Mouse (Mus musculus): ENCODE measurements around the gene Gm28035.

The Gm28035 gene

DNA sequence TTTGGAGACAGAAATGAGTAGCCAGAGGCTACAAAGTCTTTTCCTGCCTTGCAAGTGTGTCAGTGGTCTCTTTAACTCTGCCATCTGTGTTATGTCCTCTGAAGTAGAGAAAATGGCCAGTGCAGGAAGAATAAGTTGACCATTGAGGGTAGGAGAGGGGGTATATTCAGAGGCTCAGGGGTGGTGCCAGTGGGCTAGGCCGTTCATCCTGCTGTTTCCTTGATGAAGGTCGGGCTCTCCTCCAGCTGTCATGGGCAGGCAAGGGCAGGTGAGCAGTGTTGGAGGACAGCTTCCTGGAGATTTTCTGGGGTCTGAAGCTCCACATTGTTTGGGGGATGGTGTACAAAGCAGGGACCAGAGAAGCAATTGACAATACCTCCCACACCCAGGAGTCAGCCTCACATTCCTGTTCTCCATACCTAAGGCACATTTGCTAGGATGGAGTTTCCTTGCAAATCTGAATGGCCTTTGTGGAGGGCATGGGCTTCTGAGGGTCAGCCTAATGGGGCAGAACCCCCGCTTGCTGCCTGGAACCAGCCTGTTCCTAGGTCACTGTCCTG is 1.4 kb upstream of the Gm28035 start:
- no peak for DNase-seq

DNA sequence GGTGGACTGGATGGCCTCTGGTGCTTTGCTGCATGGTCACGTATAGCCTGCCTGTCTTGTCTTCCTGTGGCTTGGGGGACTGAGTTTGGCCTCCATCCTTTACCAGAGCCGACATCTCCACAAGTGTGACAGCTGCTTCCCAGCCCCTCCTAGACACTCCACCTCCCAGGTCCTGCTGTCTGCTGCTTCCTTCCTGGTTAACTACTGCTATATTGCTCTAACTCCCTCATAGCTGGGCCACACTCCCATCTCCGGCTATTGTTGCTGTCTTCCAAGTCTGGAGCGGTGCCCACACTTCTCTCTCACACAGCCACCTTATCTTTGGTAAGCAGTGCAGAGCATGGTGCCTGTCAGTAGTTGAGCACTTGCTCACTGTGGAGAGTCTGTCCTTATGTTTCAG is 590 bp upstream of the Gm28035 start:
- peak; percentile 68 to 70 for DNase-seq

DNA sequence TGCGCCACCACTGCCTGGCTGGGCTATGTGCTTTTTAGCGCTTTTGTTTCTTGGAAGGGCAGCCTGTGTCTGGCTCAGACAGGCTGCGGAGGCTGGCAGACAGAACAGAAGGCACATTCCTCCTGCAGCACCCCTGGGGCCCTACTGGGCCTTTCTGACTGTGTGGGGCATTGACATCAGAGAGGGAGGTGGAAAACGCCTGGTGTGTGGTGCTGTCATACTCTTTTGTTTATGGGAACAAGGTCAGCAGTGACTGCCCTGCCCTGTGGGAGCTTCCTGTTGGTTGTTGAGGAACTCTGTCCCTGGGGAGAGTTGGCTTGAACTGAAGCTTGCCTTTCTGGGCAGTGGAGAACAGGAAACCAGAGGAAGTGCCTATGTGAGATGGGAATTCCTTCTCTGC is 2.1 kb downstream of the Gm28035 start:
- DNase-seq, result peak; percentile 77 to 89

DNA sequence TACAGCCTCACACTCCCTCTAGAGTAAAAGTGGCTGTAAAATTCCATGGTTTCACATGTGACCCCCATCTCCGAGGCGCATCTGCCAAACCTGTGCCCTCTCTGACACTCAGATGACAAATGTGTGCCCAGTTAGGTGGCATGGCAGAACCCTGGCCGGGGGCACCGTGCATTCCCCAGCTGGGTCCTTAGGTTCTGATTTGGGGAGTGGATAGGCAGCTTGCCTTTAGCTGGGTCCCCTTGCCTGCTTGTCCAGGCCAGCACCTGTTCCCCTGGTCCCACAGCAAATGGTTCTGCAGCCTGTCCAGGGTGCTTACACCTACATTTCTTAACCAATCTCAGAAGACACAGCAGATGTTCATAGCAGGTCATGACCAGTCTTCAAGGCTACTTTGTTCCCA is 3.0 kb downstream of the Gm28035 start:
- no peak for DNase-seq

DNA sequence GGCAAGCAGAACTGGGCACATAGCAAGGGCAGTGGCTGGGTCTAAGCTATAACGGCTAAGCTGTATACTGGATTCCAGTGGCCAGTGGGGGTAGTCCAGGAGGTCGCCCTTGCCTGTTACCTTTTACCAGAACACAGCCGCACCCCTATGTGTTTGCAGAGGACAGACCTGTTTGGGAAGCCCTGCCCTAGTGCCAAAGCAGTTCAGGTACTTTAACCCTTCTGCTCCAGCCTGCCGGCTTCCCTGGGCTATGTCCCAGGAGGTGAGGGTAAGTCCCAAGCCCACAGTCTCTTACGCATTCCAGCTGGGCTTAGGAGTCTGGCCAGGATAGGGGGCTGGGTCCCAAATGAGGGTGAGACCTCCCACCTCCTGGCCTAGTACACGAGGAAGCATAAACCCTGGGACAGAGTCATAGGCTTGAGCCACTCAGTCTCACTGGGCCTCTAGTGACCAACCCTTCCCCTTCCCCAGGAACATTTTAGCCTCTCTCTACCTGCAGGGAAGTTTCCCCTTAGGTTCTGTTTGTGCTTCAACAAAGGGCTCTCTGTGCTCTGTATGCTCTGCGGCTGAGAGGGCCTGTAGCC is 4.3 kb downstream of the Gm28035 start:
- DNase-seq, result no peak

DNA sequence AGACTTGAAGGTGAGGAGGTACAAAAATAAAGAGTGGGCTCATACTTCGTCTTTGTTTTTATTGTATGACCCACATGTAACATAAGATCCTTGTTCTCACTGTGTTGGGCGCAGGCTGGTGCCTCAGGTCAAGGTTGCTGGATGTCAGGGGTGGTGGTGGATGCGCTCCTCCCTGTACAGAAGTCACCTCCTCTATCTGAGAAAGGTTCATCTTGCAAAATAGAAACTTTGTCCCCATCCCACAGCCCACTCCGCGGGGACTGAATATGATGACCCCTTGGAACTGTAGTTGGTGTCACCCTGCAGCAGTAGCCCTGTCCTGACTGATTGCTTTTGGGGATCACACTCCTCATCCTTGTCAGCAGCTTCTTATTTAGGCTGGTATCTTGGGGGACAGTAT is 6.7 kb downstream of the Gm28035 start:
- no peak for DNase-seq

DNA sequence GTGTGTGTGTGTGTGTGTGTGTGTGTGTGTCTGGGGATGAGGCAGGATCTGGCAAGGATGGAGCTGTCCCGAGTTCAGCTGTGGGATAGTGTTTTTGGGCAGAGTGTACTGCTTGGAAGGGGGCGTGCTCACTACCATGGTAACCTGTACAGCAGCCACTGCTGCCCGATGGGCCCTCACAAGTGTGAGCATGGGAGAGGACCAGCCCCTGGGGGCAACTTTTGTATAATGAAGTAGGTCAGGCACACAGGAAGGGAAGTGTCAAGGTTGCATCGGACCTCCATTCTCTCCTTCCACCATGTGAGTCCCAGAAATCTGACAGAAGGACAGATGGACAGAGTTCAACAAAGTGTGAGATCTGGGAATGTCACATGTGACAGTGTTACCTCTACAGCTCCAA is 7.3 kb downstream of the Gm28035 start:
- no peak for DNase-seq

DNA sequence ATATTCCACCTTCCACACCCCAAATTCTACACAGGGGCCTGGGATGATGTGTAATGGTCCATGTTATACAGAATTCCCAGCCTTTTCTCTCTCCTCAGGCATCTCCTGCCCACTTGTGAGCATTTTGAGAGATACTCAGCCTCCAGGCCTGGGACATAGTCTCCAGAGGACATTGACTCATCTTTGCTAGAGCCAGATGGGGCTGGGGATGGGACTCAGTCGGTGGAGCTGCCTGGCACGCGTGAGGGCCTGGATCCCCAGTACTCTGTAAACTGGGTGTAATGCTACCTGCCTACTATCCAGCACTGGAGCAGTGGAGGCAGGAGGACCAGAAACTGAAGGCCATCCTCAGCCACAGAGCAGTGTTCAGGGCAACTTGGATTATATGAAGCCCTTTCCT is 8.8 kb downstream of the Gm28035 start:
- DNase-seq, result no peak

DNA sequence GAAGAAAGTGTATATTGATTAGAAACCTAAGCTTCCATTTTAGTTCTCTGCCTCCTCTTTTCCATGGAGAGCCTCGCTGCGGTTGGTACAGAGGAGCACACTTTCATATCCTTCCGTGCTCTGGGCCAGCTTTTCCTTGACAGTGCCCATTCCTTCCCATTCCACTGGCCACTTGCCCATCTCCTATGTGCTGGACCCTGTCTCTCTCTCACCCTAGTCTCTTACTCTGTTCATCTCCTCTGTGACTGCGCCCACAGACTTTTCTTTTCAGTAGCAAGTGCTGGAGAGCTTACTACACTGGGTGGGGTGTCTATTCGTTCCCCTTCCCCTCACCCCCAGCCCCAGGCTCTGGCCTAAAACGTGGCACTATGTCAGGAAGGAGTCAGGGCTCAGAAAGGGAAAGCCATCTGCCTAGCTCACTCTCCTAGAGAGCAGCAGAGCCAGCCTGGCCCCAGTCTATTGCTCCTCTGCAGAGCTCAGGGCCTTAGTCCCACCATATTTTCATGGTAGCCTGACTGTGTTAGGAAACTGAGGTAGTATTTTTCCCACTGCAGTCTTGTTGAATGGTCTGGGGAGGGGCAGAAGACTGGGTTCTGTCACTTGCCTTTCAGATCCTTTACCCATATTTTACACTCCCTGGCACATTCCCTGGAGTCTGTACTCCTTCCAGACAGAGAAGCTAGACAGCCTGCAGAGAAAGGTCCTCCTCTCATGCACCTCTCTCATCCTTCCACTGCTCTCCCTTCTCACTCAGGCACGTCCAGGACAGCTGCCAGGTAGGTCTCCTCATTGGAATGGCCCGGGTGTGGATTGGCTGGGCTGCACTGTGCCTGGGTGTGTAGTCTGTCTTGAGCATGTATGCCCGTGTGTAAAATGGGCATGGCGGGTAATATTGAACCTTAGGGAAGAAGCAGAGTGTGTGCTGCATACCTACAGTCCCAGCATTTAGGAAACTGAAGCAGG is 10.1 kb downstream of the Gm28035 start:
- DNase-seq, result no peak

DNA sequence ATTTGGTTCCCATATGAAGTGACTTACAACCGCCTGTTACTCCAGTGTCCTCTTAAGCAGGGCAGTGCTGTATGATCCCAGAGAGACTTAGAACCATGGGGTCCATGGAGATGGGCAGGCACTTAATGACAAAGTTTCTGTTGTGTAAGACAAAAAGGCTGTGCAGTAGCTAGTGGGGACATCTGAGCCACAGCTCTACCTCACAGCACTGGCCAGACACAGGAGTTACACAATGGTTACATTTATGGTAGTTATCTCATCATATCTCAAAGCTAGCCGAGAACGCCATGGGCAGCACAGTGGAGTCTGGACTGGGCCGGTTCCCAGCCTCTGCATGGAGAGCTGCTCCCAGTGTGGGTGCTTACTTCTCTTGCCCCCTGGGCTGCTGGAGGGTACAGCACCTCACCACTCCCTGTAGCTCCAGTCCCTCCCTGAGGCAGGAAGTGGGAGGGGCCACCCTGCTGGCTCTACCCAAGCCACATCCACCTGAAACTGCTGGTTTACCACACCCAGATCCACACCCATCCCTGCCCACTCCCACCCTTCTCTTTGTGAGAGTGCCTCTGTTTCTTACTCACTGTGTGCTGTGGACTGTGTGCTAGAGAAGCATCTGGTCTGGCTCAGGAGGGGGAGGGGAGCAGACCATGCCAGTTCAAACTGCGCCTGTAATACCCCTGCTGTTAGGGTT is 11.2 kb downstream of the Gm28035 start:
- no peak for DNase-seq

DNA sequence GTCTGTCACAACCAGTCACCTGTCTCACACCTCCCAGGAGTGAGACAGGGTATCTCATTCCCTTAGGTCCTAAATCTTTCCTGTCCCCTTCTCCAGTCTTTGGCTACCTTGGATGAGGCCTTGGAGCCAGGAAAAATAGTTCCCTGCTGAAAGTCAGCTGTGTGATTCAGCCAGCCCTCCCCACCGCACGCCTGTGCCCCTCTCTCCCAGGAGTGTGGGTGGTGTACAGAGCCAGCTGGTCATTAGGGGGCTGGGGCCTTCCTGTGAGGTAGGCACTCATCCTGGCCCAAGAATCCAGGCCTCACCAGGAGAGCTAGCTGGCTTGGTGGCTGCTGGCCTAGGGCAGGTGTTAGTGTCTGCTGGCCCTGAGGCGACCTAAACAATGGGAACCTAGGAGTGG is 12.2 kb downstream of the Gm28035 start:
- DNase-seq, result no peak

DNA sequence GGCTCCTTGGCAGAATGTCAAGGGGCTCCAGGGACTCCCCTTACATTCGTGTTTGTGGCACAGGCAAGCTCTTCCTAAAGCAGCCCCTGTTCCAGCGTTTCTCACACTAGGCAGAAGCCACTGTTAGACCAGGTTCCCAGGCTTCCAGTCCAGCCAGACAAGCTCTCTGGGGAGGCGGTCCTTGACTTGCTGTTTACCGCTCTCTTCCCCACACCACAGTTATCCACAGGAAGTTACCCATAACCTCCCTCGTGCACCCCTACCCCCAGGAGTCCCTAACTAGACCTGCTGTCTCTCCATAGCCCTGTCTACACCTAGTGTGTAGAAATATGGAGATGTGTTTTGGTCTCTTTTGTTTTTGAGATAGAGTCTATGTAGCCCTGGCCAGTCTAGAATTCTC is 13.4 kb downstream of the Gm28035 start:
- DNase-seq, result no peak

DNA sequence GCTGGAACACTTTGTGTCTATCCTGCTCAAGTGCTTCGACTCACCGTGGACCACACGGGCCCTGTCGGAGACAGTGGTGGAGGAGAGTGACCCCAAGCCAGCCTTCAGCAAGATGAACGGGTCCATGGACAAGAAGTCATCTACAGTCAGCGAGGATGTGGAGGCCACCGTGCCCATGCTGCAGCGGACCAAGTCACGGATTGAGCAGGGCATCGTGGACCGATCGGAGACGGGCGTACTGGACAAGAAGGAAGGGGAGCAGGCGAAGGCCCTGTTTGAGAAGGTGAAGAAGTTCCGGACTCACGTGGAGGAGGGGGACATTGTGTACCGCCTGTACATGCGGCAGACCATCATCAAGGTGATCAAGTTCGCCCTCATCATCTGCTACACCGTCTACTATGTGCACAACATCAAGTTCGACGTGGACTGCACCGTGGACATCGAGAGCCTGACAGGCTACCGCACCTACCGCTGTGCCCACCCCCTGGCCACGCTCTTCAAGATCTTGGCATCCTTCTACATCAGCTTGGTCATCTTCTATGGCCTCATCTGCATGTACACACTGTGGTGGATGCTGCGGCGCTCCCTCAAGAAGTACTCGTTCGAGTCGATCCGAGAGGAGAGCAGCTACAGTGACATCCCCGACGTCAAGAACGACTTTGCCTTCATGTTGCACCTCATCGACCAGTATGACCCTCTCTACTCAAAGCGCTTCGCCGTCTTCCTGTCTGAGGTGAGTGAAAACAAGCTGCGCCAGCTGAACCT is 15.4 kb downstream of the Gm28035 start:
- no peak for DNase-seq

DNA sequence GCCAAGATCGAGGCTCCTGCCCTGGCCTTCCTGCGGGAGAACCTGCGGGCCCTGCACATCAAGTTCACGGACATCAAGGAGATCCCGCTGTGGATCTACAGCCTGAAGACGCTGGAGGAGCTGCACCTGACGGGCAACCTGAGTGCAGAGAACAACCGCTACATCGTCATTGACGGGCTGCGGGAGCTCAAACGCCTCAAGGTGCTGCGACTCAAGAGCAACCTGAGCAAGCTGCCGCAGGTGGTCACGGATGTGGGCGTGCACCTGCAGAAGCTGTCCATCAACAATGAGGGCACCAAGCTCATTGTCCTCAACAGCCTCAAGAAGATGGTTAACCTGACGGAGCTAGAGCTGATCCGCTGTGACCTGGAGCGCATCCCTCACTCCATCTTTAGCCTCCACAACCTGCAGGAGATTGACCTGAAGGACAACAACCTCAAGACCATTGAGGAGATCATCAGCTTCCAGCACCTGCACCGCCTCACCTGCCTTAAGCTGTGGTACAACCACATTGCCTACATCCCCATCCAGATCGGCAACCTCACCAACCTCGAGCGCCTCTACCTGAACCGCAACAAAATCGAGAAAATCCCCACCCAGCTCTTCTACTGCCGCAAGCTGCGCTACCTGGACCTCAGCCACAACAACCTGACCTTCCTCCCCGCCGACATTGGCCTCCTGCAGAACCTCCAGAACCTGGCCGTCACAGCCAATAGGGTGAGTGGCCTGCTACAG is 16.4 kb downstream of the Gm28035 start:
- DNase-seq, result no peak

DNA sequence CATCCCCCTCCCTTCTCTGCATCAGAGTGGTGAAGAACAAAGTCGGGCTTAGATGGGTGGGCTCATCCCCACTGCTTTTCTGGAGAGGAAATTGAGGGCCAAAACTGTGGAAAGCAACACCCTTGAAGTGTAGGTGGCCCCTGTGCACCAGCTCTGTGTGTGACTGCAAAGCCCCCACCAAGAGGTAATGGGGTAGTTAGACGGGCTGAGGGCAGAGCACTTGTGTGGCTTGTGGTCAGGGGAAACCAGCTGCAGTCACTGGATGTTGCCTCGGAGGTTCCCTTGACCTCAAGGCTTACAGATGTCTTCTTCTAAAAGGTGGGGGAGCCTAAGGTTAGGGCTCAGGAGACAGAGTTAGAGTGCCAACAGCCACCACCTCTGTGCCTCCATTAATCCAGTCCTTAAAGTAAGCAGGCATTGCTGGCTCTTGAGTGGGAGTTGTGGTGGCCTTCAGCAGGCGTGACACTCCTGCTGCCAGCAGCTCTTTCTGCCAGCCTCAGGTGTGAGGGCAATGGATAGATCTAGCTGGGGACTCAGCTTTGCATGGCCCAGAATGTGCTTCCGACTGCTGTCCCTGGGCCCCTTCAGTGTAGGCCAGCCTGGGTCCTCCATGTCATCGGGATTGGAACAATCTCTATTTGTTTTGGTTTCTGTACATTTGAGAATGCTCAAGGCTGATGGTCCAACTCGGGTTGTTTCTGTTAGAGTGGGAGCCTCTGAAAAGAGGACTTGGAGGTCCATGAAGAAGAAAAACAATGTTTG is 17.5 kb downstream of the Gm28035 start:
- DNase-seq, result no peak

DNA sequence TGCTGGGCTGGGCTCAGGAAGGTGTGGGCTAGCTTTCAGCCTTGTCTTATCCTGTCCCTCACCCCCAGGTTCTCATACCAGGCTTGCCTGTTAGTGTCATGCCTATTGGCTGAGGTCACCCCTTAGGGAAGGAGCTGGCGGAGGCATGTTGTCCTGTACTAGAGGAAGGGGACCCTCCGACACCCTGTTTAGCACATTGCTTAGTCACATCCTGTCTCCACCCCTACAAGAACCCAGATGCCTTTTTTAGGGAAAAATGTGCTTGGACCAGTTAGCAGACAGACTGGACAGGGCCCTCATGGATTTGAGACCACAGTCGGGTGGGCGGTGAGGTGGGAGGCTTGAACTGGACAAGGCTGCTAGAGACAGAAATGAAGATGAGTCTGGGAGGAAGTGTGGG is 18.2 kb downstream of the Gm28035 start:
- peak; percentile 50 to 63 for DNase-seq

DNA sequence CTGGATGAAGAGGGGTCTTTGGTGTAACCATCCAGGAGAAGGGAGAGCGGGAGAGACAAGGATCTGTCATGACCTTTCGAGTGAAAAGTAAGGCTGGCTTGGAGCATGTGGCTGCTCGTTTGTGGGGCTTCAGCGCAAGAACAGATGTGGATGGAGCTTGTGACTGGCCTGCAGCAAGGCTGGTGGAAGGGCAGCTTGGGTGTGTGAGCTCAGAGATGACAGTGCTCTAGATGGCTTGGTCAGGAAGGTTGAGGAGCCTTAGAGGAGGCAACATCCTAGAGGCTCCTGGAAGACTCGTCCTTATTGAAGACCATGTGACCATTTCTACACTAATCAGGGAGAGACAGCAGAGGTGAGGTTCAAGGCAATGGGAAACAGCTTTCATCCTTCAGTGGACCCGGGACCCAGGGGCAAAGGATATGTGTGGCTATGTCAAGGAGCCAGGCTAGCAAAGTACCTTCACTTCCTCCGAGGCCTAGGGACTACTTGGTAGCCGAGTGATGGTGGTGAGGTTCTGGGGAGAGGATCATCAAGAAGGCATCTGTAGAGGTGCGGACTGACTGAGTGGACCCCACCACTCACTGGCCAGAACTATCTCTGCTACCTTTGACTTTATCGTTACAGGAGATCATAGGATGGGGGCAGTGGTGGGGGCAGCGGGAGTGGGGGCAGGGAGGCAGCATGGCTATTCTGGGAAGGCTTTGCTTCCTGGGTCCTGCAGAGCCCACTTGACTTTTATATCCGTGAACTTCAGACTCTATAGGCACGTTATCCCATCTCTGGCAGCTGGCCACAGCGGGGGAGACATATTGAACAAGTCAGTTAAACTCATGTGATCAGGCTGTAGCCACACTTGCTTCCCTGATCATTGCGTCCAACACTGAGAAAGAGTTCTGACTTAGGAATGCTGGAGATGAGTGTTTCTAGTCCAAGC is 19.0 kb downstream of the Gm28035 start:
- DNase-seq, result peak; percentile 56

DNA sequence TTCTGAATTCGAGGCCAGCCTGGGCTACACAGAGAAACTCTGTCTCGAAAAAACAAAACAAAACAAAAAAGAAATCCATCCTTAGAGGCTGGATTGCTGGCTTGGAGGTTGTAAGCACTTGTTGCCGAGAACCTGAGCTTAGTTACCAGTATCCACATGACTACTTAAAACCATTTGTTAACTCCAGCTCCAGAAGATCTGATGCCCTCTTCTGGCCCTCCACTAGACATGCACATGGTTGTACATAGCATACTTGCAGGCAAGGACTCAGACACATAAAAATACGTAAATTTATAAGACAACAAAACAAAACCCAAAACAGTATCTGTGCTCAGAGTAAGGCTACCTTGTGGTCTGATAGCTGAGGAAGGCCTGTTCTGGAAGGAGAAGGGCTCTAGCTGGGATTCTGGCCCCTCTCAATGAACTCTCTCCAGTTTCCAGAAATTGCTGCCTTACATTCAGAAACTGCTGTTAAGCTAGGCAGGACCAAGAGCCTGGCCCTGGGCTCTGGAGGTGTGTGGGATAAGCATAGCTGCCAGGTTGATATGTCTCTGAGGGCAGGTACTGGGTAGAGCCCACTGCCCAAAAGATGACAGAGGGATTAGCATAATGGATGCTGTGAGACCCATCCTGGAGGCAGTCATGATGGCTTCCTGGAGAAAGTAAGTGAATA is 20.8 kb downstream of the Gm28035 start:
- DNase-seq, result no peak
